Mouse (Mus musculus) lung, postnatal 0 days (tissue): ENCODE measurements around the gene Plxnc1.

Source experiments
- CTCF ChIP-seq: IDR thresholded peaks from 2 replicates; pipeline ENCODE4 v1.5.1; 2016; ENCODE audit warnings: antibody characterized with exemption, mild to moderate bottlenecking
- EP300 ChIP-seq: IDR thresholded peaks from 2 replicates; pipeline ENCODE4 v1.6.1; 2016; ENCODE audit warnings: antibody characterized with exemption, mild to moderate bottlenecking, control low read depth

GRCm38 (mm10) chr10:94850565-94850964 lies 94.1 kb downstream of the Plxnc1 start:
- TF ChIP-seq CTCF (no peak), EP300 (no peak)
